Mouse (Mus musculus): ENCODE measurements at regions not wholly inside any gene's neighbourhood (a gene's known extent, or its start where the extent isn't known, plus 50 kb on each side); places are given as distances from the start of the nearest gene placed in this dataset.
"Not testable (repeated sequence)": the region's sequence is repeated elsewhere in the genome, so short reads cannot be mapped to it uniquely, and the experiment has no call there.

DNA sequence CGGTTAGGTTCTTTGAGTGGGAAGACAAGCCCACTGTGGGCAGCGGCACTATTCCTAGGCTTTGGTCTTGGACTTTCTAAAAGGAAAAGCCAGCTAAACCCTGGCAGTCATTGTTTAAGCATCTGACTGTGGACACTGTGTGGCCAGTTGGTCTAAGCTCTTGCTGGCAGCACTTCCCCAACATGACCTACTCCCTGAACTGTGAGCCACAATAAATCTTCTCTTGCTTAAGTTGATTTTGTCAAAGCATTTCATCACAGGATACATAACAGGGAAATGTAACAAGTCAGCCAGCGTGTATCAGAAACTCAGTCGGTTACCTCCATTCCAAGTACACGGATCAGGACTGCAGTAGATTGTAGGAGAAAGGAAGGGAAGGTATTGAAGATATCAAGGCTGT, 52.9 kb upstream of the Atxn1 start:
- Histone ChIP-seq H3K27me3 (ENCODE audit: insufficient read depth, poor library complexity, severe bottlenecking) (no peaks in the 10 kb centered on the region), H3K4me1 (peaks cover 16% of the 10 kb centered on the region; the same call in 1 of the 2 replicates), H3K9me3 (no peaks in the 10 kb centered on the region), H3K36me3 (no peaks in the 10 kb centered on the region), H3K4me3 (no peak overlapping the region), H3K27ac (no peak overlapping the region)
- WGBS: 86% methylated on average over 5 of the region's 5 CpGs
- no peak for DNase-seq (ENCODE audit: low spot score)

GRCm38 (mm10) chr13:46017011-46017410, 52.2 kb upstream of the Atxn1 start:
- not testable (repeated sequence) for H3K4me3 ChIP-seq; DNase-seq (ENCODE audit: low spot score); H3K36me3 ChIP-seq; H3K27ac ChIP-seq; H3K9me3 ChIP-seq; H3K27me3 ChIP-seq (ENCODE audit: insufficient read depth, poor library complexity, severe bottlenecking)
- peaks cover 16% of the 10 kb centered on the region; the same call in 1 of the 2 replicates for H3K4me1 ChIP-seq
- 57% methylated on average over 2 of the region's 2 CpGs for WGBS

GRCm38 (mm10) chr13:46015231-46015630, 50.4 kb upstream of the Atxn1 start:
- peaks cover 3% of the 10 kb centered on the region; the same call in 1 of the 2 replicates for H3K27me3 ChIP-seq (ENCODE audit: insufficient read depth, poor library complexity, severe bottlenecking)
- no peak overlapping the region for H3K27ac ChIP-seq
- no peak overlapping the region for H3K4me3 ChIP-seq
- H3K9me3 ChIP-seq: no peaks in the 10 kb centered on the region
- no peak for DNase-seq (ENCODE audit: low spot score)
- WGBS: 82% methylated on average over 7 of the region's 7 CpGs
- 0 out of 2 replicates have a peak, but pooled peaks cover 14% of the 10 kb centered on the region for H3K4me1 ChIP-seq
- no peaks in the 10 kb centered on the region for H3K36me3 ChIP-seq

- Histone ChIP-seq H3K9me3 (no peaks in the 10 kb centered on the region), H3K36me3 (no peaks in the 10 kb centered on the region)
Measured at GRCm38 (mm10) chr13:46014637-46015036, 49.8 kb upstream of the Atxn1 start.

More at GRCm38 (mm10) chr13:46014637-46015036, 49.8 kb upstream of the Atxn1 start:
- no peak overlapping the region for H3K27ac ChIP-seq
- 0 out of 2 replicates have a peak, but pooled peaks cover 9% of the 10 kb centered on the region for H3K4me1 ChIP-seq
- peaks cover 9% of the 10 kb centered on the region; the same call in 1 of the 2 replicates for H3K27me3 ChIP-seq (ENCODE audit: insufficient read depth, poor library complexity, severe bottlenecking)
- no peak for DNase-seq (ENCODE audit: low spot score)
- 75% methylated on average over 2 of the region's 2 CpGs for WGBS
- no peak overlapping the region for H3K4me3 ChIP-seq

Data from heart, embryonic 10.5 days (tissue).